Mouse (Mus musculus) CH12F3 (cell line): ENCODE measurements around the gene Slc26a8.

Source experiments
- in situ Hi-C: fragments of 300-500 bp; cut with MboI; formaldehyde crosslinking; loops from 2 replicates; pipeline ENCODE4 v1.14.3; 2020; ENCODE audit warnings: low sequenced_read_pairs

Gene Slc26a8

GRCm38 (mm10) chr17:28644112-28644511, 45.9 kb downstream of the Slc26a8 start:
- in situ Hi-C loops = no loop called here

DNA sequence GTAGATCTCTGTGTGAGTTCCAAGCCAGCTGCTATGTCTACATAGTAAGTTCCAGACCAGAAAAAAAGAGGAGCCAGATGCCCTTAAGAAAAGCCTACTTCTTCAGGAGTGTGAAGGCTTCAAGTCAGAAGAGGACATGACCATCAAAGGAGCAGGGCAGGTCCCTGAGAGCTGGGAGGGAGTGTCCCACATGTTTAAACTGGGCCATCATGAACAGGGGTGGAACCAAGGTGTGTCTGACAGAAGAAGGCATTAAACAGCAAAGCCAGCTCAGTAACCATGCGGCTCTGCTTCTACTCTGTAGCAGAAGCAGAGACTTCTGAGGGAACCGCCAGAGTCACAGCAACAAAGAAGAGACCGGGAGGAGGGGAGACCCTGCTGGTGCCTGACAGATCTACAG, 46.3 kb downstream of the Slc26a8 start:
- in situ Hi-C loops = no loop called here

GRCm38 (mm10) chr17:28640113-28640512, 49.9 kb downstream of the Slc26a8 start:
- in situ Hi-C loops = no loop called here

GRCm38 (mm10) chr17:28637711-28638690, 52.0 kb downstream of the Slc26a8 start:
- in situ Hi-C loops = no loop called here

DNA sequence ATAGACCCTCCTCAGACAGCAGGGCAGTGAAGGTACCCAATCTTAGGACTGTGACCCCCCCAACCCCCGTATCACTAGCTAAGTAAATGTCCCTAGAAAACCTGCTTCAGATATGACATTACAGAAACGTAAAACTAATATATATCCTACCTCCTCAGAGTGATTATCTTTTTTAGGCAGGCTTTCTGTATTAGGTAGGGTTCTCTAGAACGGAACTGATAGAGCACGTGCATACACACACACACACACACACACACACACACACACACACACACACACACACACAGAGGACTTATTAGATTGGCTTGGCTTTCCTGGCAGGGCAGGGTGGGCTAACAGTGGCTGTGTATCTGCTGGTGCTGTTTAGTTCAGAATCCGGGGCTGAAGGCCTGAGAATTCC, 54.2 kb downstream of the Slc26a8 start:
- in situ Hi-C loops = no loop called here

GRCm38 (mm10) chr17:28629125-28629524, 60.9 kb downstream of the Slc26a8 start:
- in situ Hi-C loops = no loop called here

- in situ Hi-C loops = no loop called here
Measured at GRCm38 (mm10) chr17:28628248-28629124, 61.5 kb downstream of the Slc26a8 start.

DNA sequence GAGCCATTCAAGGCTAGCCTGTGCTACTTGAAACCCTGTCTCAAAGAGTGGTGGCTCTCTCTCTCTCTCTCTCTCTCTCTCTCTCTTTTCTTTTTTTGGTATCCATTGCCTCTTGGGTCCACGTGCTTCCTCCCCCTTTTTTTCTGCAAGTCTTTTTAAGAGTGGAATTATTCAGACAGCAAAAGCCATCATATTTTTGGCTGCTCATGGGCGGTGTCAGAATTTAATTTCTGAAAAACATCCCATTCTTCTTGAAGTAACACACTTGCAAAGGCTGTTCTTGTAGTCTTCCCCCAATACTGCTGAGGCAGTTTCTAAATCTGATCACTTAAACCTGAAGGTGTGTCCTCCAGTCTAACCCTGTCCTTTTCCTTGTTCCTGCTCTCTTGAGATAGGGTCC, 63.1 kb downstream of the Slc26a8 start:
- in situ Hi-C loops = no loop called here

- in situ Hi-C loops = no loop called here
Measured at GRCm38 (mm10) chr17:28625327-28625726, 64.7 kb downstream of the Slc26a8 start.

- in situ Hi-C loops = no loop called here
Measured at GRCm38 (mm10) chr17:28624841-28625240, 65.2 kb downstream of the Slc26a8 start.

GRCm38 (mm10) chr17:28622300-28622759, 67.7 kb downstream of the Slc26a8 start, which contains the start of gene Srpk1:
Gene Srpk1, minus strand, starts transcription at chr17:28622709.
- in situ Hi-C loops = no loop called here

DNA sequence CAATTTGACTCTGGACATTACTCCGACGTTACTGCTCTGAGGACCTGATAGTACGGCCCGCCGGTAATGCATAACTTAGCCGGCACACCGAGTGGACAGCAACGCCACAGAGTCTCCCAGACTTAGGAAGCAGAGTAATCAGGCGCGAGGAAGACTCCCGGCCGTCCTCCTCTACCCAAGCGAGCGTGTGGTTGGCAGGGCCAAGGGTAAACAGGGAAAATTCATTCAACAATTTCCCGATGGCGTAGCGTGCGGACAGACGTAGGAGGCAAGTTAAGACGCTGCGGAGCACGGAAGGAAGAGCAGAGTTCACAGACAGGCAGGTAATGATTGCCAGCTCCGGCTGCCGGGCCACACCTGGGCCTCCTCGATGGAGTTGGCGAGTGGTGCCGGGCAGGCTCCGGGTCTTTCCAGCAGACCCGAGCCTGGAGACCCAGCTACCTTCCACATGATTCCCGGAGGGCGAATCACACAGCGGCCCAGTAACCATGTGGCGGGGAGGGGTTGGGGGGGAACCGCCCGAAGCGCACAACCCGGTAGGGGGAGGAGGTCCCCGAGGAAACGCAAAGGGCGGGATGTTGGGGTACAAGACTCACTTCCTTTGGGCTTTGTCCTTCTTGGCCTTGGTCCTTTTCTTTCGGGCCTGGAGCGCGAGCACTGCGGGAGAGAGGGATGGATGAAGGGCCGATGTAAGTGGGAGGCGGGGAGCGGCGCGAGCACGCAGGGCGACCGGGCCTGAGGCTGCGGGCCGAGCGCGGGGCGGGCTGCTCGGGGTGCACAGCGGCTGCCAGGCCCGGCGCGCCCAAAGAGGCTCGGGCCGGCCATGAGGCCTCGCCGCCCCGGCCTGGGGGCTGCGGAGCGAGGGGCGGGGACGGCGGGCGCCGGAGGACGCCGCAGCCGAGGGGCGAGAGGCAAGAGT, 68.4 kb downstream of the Slc26a8 start:
- in situ Hi-C loops = no loop called here

- in situ Hi-C loops = no loop called here
Measured at GRCm38 (mm10) chr17:28618775-28619174, 71.3 kb downstream of the Slc26a8 start.

- in situ Hi-C loops = no loop called here
Measured at GRCm38 (mm10) chr17:28618124-28618523, 71.9 kb downstream of the Slc26a8 start.

GRCm38 (mm10) chr17:28617636-28618035, 72.4 kb downstream of the Slc26a8 start:
- in situ Hi-C loops = no loop called here

GRCm38 (mm10) chr17:28615332-28615731, 74.7 kb downstream of the Slc26a8 start:
- in situ Hi-C loops = no loop called here

DNA sequence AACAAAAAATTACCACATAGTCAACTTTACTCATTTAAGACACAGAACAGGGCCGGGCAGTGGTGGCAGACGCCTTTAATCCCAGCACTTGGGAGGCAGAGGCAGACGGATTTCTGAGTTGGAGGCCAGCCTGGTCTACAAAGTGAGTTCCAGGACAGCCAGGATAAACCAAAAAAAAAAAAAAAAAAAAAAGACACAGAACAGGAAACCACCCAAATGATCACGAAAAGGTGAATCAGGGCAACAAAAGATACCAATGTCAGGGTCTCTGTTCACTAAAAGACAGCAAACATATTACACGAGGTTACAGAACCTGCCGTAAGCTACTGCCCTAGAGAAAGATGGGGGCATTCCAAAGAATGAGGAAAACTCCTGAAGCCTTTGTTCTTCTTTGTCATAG, 76.9 kb downstream of the Slc26a8 start:
- in situ Hi-C loops = no loop called here

- in situ Hi-C loops = no loop called here
Measured at GRCm38 (mm10) chr17:28612603-28613002, 77.4 kb downstream of the Slc26a8 start.

DNA sequence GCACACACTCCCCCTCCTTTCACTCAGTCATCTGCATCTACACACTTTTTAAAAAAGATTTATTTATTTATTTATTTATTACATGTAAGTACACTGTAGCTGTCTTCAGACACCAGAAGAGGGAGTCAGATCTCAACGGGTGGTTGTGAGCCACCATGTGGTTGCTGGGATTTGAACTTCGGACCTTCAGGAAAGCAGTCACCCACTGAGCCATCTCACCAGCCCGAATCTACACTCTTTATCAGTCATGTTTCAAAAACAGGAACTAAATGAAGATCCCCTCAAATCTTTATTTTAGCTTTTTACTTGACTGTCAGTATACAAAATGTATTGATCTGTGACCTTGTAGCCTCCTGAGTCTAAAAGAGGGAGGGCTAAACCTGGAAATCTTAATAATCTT, 80.5 kb downstream of the Slc26a8 start:
- in situ Hi-C loops = no loop called here

GRCm38 (mm10) chr17:28601557-28602250, 88.3 kb downstream of the Slc26a8 start:
- in situ Hi-C loops = no loop called here
